Mouse (Mus musculus): Measurements from ENCODE around the gene Adam11. TPM values are rescaled to one million over a fixed set of nuclear protein-coding genes. Genes with fewer than 3 reads are reported as not detected.

Adam11 gene
- polyA plus RNA-seq, 1 experiment, result 7.5 TPM

DNA sequence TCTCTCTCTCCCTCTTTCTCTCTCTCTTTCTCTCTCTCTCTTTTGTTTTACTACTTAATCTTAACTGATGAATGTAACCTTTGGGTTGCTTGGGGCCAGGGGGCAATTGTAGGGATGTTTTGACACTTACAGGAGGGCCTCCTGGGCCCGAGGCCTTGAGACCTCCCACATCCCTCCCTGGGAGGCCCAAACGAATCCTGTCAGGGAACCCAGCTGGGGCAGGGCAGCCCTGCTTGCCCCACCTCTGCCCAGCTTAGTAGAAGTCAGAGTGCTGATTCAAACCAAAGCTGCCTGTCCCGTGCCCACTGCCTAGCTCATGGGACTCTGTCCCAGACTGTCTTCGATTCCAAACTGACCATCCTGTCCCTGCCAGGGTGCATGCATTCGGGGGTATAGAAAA is 17.4 kb downstream of the Adam11 start:
- DNase-seq (ENCODE audit: low spot score), result no peak

GRCm38 (mm10) chr11:102779081-102779638 is 17.9 kb downstream of the Adam11 start:
- DNase-seq (ENCODE audit: low spot score), result no peak

DNA sequence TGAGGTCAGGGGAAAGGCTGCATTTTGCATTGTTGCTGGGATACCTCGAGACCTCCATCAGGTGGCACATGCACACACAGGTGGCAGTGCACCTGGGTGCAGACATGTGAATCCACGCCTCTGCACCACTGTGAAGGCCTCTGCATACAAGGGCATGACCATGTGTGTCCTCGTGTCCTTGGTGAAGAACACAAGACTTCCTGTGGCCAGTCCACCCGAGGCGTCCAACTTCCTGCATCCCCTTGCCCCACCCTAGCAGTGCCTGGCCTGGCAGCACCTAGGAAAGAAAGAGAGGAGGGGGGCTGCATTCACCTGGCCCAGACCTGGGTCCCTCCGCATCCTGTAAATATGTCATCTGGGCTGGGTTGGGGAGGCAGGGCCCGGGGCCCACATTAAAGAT is 18.6 kb downstream of the Adam11 start:
- DNase-seq (ENCODE audit: low spot score), result no peak

DNA sequence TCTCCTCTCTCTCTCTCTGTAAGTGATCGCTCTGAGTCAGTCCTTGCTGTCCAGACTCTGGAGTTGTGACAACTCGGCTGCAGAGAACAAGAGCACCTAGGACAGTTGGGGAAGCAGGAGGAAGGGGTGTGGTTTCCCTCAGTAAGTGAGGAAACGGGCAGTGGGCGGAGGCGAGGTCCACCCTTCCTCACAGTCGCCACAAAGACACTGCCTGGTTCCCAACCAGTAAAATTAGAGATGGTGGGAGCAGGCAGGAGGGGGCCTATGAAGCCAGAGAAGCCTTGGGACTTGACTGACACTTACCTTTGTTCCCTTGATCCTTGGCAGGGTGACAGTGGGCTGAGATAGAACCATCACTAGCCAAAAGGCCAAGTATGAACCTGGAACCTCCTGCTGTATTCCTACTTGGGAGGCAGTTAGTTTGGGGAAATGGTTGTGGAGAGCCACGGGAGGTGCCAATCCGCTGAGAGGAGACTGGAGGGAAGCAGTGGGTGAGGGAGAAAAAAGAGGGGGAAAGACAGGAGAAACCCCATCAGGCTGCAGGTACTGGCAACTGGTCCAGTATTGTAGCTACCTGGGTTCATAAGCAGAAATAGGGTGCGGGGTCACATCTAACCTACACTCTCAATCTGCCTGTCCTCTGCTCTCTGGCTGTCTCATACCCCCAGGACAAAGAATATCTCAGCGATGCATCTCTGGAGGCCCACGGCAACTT is 19.2 kb downstream of the Adam11 start:
- no peak for DNase-seq (ENCODE audit: low spot score)

DNA sequence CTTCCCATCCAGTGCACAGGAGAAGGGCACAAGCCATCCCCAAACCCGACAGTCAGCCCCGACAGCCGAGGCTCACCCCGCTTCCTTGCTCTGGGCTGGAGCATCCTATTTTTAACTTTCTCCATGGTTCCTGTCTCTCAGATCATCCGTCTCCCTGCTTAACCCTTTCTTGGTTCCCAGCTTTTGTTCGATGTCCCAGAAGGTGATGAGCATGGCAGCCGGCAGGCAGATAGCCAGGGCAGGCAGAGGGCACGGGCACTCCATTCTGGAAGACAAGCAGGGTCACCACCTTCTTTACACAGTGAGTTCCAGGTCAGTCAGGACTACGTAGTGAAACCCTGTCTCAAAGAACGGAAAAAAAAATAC is 19.7 kb downstream of the Adam11 start:
- no peak for DNase-seq (ENCODE audit: low spot score)

GRCm38 (mm10) chr11:102781523-102781922 is 20.3 kb downstream of the Adam11 start:
- DNase-seq (ENCODE audit: low spot score), result no peak

- no peak for DNase-seq (ENCODE audit: low spot score)
Measured at GRCm38 (mm10) chr11:102783443-102783842, 22.2 kb downstream of the Adam11 start.

GRCm38 (mm10) chr11:102787688-102788177 is 26.5 kb downstream of the Adam11 start:
- DNase-seq (ENCODE audit: low spot score), result no peak

DNA sequence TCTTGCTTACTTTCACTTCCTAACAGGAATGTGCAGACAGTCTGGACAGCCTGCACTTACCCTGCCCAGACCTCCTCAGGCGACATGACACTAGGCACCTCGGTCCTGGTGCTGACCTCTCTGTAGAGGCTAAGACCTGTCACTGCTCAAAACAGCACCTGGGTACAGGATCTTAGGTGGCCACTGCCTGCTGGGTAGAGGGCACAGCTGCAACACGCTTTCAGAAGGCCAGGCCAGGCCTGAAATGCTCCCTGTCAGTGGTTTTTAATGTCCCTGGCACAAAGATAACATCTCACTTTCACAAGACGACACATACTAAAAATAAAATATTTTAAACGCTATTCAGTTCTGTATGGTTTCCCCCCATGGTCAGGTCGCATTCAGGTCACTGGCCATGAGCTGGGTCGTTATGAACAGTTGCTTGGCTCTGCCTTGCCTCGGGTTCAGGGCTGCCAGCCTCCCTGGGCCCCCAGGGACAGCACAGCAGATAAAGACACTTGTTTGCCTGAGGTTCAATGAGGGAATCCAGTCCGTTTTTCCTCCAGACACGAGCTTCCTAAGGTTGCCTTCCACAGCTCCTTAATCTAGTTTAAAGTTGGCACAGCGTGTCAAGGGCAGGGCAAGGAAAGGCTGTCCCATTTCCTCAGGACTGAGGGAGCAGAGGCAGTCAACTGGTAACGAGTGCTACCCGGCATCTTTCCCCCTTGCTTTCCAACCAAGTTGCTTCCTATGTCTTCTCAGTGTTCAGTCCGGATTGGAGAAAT is 30.6 kb downstream of the Adam11 start:
- no peak for DNase-seq (ENCODE audit: low spot score)

- no peak for DNase-seq (ENCODE audit: low spot score)
Measured at GRCm38 (mm10) chr11:102794157-102794556, 32.9 kb downstream of the Adam11 start.

GRCm38 (mm10) chr11:102803453-102803852 is 42.2 kb downstream of the Adam11 start:
- no peak for DNase-seq (ENCODE audit: low spot score)

DNA sequence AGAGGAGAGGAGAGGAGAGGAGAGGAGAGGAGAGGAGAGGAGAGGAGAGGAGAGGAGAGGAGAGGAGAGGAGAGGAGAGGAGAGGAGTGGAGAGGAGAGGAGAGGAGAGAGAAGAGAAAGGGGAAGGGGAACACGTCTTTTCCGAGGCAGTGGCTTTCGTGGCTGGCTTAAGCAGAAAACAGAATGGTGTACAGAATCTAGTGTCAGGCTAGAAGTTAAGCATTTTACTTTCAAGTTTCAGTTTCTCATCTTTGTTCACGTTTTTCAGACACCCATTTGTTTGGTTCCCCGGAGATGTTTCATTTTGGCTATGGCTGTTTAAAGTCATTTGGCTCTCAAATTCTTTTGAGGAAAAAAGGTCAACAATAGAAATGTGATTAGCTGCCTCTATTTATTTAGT is 47.0 kb downstream of the Adam11 start:
- DNase-seq (ENCODE audit: low spot score), result no peak

DNA sequence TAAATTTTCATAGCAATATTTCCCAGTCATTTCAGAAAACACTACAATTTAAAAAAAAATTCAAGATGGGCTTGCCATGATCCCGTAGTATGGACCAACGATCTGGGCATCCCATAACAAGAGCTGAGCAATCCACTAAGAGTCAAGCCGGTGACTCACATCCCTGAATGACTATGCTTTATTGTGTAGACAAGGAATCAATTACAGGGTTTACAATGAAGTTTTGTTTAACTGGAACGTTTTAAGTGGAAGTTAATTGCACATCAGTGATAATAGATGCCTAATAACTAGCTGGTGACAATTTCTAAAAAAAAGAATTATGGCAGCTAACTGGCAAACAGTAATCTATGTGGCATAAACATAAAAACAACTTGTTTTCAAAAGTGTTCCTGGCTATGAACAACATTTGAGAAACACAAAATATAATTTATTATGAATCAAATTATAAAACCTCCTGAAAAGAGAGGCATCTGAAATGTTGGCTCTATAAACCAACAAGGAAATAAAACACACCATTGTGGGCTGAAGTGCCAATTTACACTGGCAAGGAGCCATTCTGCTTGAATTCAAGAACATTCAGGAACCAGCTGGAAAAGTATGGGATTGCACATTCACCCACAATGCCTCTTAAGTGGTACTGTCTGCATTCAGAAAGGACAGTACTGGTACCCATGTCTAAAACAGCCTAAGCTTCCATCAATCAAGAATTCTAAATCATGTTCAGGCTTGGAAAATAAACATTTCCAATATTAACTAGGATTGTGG is 49.7 kb downstream of the Adam11 start:
- no peak for DNase-seq (ENCODE audit: low spot score)

DNA sequence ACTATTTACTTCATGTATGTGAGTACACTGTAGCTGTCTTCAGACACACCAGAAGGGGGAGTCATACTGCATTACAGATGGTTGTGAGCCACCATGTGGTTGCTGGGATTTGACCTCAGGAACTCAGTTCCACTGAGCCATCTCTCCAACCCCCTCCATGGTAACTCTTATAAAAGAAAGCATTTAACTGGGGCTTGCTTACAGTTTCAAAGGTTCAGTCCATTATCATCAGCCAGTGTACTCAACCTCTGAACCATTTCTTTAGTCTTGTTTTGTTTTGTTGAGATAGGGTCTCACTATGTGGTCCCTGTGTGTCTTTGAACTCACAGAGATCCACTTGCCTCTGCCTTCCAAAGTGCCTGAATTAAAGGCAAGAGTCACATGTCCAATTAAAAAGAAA is 53.6 kb downstream of the Adam11 start:
- no peak for DNase-seq (ENCODE audit: low spot score)

- DNase-seq (ENCODE audit: low spot score), result peak; percentile 37
Measured at GRCm38 (mm10) chr11:102818121-102819020, 57.1 kb downstream of the Adam11 start.

DNA sequence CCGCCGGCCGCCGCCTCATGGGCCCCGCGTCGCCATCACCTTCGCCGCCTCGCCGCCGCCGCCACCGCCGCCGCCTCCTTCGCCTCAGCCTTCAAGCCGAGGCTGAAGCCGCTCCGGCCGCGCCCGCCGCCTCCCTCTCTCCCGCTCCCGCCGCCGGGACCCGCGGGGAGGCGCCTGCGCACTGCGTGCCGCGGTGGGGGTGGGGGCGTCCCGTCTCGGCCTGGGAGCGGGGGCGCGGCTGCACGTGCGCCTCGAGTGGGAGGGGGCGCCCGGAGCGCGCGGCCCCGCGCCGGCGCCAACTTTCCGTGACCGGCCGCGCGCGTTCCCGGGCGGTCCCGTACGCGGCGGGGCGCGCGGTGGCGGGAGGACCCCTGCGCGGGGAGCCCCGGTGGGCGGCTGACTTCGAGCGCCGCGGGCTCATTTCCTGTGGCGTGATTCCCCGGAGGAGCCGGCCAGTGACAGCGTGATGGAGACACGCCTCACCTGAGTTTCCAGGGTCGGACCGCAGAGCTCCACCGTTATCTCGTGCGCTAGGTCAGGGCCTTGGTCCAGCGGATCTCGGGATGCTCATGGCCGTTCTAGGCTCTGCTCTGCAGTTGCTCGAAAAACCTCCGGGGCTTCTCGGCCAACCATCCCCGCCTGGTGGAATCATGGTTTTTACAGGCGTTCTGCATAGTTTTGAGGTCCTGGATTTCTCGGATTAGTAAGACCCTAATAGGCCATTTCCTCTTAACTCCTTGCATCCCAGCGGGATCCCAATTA is 58.0 kb downstream of the Adam11 start, which contains the start of gene Gjc1:
Gjc1 (minus strand) TSS at position 680 of the 762 bp plus-strand sequence.
- peak; percentile 58 for DNase-seq (ENCODE audit: low spot score)

GRCm38 (mm10) chr11:102819783-102820385 is 58.6 kb downstream of the Adam11 start:
- no peak for DNase-seq (ENCODE audit: low spot score)

GRCm38 (mm10) chr11:102820432-102820831 is 59.2 kb downstream of the Adam11 start:
- DNase-seq (ENCODE audit: low spot score), result no peak

DNA sequence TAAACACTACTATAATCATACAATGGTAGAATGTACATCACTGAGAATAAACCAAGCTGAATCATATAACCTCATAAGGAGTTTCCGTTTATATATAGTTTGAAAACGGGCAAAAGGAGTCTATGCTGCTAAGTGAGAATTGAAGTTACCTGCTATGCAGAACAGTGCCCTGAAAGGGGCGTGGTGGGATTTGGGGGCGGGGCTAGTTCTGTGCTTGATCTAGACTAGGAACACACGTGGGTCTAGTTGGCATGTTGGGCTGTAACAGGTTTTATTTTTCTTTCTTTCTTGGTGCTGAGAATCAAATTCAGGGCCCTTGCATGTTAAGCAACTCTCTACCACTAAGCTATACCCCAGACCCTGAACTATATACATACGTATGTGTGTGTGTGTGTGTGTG is 60.0 kb downstream of the Adam11 start:
- DNase-seq (ENCODE audit: low spot score), result no peak

DNA sequence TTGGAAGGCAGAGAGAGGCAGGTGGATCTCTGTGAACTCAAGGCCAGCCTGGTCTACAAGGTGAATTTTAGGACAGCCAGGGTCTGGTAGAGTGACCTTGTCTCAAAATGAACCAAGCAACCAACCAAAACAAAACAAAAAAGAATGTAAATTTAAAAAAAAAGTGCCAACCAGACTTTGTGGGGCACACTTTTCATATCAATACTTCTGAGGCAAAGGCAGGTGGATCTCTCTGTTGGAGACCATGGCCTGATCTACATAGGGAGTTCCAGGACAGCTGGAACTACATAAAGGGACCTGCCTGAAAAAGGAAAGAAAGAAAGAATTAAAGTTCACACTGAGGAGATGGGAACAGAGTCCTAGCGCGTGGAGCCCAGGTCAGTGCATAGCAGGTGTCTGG is 65.2 kb downstream of the Adam11 start:
- no peak for DNase-seq (ENCODE audit: low spot score)
